Mouse (Mus musculus): ENCODE results near the gene Acsf3. TPM values are rescaled to one million over a fixed set of nuclear protein-coding genes. Genes with fewer than 3 reads are reported as not detected.

Gene Acsf3
- polyA plus RNA-seq, 1 experiment = 18.6 TPM

- Histone ChIP-seq H3K36me3 (ENCODE audit: control insufficient read depth, insufficient read depth, low read length) (no peaks in the 10 kb centered on the region), H3K27me3 (ENCODE audit: control insufficient read depth, insufficient read depth, low read length) (no peaks in the 10 kb centered on the region), H3K4me1 (ENCODE audit: control insufficient read depth, insufficient read depth, low read length) (no peaks in the 10 kb centered on the region), H3K4me3 (ENCODE audit: control insufficient read depth, low read depth, low read length) (no peak overlapping the region), H3K27ac (ENCODE audit: control insufficient read depth, insufficient read depth, low read depth, low read length) (no peak overlapping the region)
- TF ChIP-seq POLR2A (IDR thresholded peaks at IDR 0.05; ENCODE audit: control insufficient read depth, low read depth, low read length) (no peak), CTCF (IDR thresholded peaks at IDR 0.05; ENCODE audit: control insufficient read depth, insufficient read depth, insufficient replicate concordance, low read depth, low read length) (no peak)
Measured at GRCm38 (mm10) chr8:122762731-122763266, 12.5 kb upstream of the Acsf3 start.

GRCm38 (mm10) chr8:122763267-122763738 is 12.0 kb upstream of the Acsf3 start:
- Histone ChIP-seq H3K4me1 (ENCODE audit: control insufficient read depth, insufficient read depth, low read length) (no peaks in the 10 kb centered on the region), H3K4me3 (ENCODE audit: control insufficient read depth, low read depth, low read length) (no peak overlapping the region), H3K27ac (ENCODE audit: control insufficient read depth, insufficient read depth, low read depth, low read length) (no peak overlapping the region), H3K36me3 (ENCODE audit: control insufficient read depth, insufficient read depth, low read length) (no peaks in the 10 kb centered on the region), H3K27me3 (ENCODE audit: control insufficient read depth, insufficient read depth, low read length) (no peaks in the 10 kb centered on the region)
- TF ChIP-seq POLR2A (IDR thresholded peaks at IDR 0.05; ENCODE audit: control insufficient read depth, low read depth, low read length) (no peak), CTCF (IDR thresholded peaks at IDR 0.05; ENCODE audit: control insufficient read depth, insufficient read depth, insufficient replicate concordance, low read depth, low read length) (no peak)

- H3K27me3 ChIP-seq (ENCODE audit: control insufficient read depth, insufficient read depth, low read length) = no peaks in the 10 kb centered on the region
- H3K36me3 ChIP-seq (ENCODE audit: control insufficient read depth, insufficient read depth, low read length) = no peaks in the 10 kb centered on the region
- H3K4me1 ChIP-seq (ENCODE audit: control insufficient read depth, insufficient read depth, low read length) = no peaks in the 10 kb centered on the region
- TF ChIP-seq POLR2A (IDR thresholded peaks at IDR 0.05; ENCODE audit: control insufficient read depth, low read depth, low read length) (no peak), CTCF (IDR thresholded peaks at IDR 0.05; ENCODE audit: control insufficient read depth, insufficient read depth, insufficient replicate concordance, low read depth, low read length) (no peak)
- no peak overlapping the region for H3K27ac ChIP-seq (ENCODE audit: control insufficient read depth, insufficient read depth, low read depth, low read length)
- no peak overlapping the region for H3K4me3 ChIP-seq (ENCODE audit: control insufficient read depth, low read depth, low read length)
Measured at GRCm38 (mm10) chr8:122764790-122765474, 10.4 kb upstream of the Acsf3 start.

- Histone ChIP-seq H3K4me1 (ENCODE audit: control insufficient read depth, insufficient read depth, low read length) (no peaks in the 10 kb centered on the region), H3K27ac (ENCODE audit: control insufficient read depth, insufficient read depth, low read depth, low read length) (no peak overlapping the region), H3K36me3 (ENCODE audit: control insufficient read depth, insufficient read depth, low read length) (no peaks in the 10 kb centered on the region), H3K4me3 (ENCODE audit: control insufficient read depth, low read depth, low read length) (no peak overlapping the region), H3K27me3 (ENCODE audit: control insufficient read depth, insufficient read depth, low read length) (no peaks in the 10 kb centered on the region)
- TF ChIP-seq CTCF (IDR thresholded peaks at IDR 0.05; ENCODE audit: control insufficient read depth, insufficient read depth, insufficient replicate concordance, low read depth, low read length) (no peak), POLR2A (IDR thresholded peaks at IDR 0.05; ENCODE audit: control insufficient read depth, low read depth, low read length) (no peak)
Measured at GRCm38 (mm10) chr8:122766189-122766588, 9.1 kb upstream of the Acsf3 start.

GRCm38 (mm10) chr8:122766647-122767200 is 8.6 kb upstream of the Acsf3 start:
- TF ChIP-seq CTCF (IDR thresholded peaks at IDR 0.05; ENCODE audit: control insufficient read depth, insufficient read depth, insufficient replicate concordance, low read depth, low read length) (no peak), POLR2A (IDR thresholded peaks at IDR 0.05; ENCODE audit: control insufficient read depth, low read depth, low read length) (no peak)
- Histone ChIP-seq H3K27ac (ENCODE audit: control insufficient read depth, insufficient read depth, low read depth, low read length) (no peak overlapping the region), H3K4me1 (ENCODE audit: control insufficient read depth, insufficient read depth, low read length) (no peaks in the 10 kb centered on the region), H3K27me3 (ENCODE audit: control insufficient read depth, insufficient read depth, low read length) (no peaks in the 10 kb centered on the region), H3K36me3 (ENCODE audit: control insufficient read depth, insufficient read depth, low read length) (no peaks in the 10 kb centered on the region), H3K4me3 (ENCODE audit: control insufficient read depth, low read depth, low read length) (no peak overlapping the region)

GRCm38 (mm10) chr8:122767229-122767628 is 8.1 kb upstream of the Acsf3 start:
- no peak overlapping the region for H3K4me3 ChIP-seq (ENCODE audit: control insufficient read depth, low read depth, low read length)
- H3K27ac ChIP-seq (ENCODE audit: control insufficient read depth, insufficient read depth, low read depth, low read length) = no peak overlapping the region
- no peaks in the 10 kb centered on the region for H3K36me3 ChIP-seq (ENCODE audit: control insufficient read depth, insufficient read depth, low read length)
- TF ChIP-seq POLR2A (IDR thresholded peaks at IDR 0.05; ENCODE audit: control insufficient read depth, low read depth, low read length) = no peak
- TF ChIP-seq CTCF (IDR thresholded peaks at IDR 0.05; ENCODE audit: control insufficient read depth, insufficient read depth, insufficient replicate concordance, low read depth, low read length) = no peak
- H3K4me1 ChIP-seq (ENCODE audit: control insufficient read depth, insufficient read depth, low read length) = no peaks in the 10 kb centered on the region
- no peaks in the 10 kb centered on the region for H3K27me3 ChIP-seq (ENCODE audit: control insufficient read depth, insufficient read depth, low read length)

GRCm38 (mm10) chr8:122769251-122770058 is 5.8 kb upstream of the Acsf3 start:
- Histone ChIP-seq H3K4me1 (ENCODE audit: control insufficient read depth, insufficient read depth, low read length) (no peaks in the 10 kb centered on the region), H3K4me3 (ENCODE audit: control insufficient read depth, low read depth, low read length) (no peak overlapping the region), H3K36me3 (ENCODE audit: control insufficient read depth, insufficient read depth, low read length) (no peaks in the 10 kb centered on the region), H3K27ac (ENCODE audit: control insufficient read depth, insufficient read depth, low read depth, low read length) (no peak overlapping the region), H3K27me3 (ENCODE audit: control insufficient read depth, insufficient read depth, low read length) (no peaks in the 10 kb centered on the region)
- TF ChIP-seq CTCF (IDR thresholded peaks at IDR 0.05; ENCODE audit: control insufficient read depth, insufficient read depth, insufficient replicate concordance, low read depth, low read length) (no peak), POLR2A (IDR thresholded peaks at IDR 0.05; ENCODE audit: control insufficient read depth, low read depth, low read length) (no peak)

Data from testis, adult 2 months (tissue).